Mouse (Mus musculus) thymus, adult 2 months (tissue): ENCODE results near the gene Ubr2.

Experiments
- CTCF ChIP-seq: fragments of 200-500 bp; IDR thresholded peaks from 2 replicates; pipeline ENCODE4 v1.5.1; 2012; ENCODE audit warnings: mild to moderate bottlenecking, control low read depth, low read length, moderate library complexity, borderline replicate concordance; ENCODE audit not compliant: control insufficient read depth, poor library complexity, insufficient read depth; ENCODE audit errors: extremely low read depth
- POLR2A ChIP-seq: fragments of 200-500 bp; IDR thresholded peaks from 2 replicates; pipeline ENCODE4 v1.6.1; 2012; ENCODE audit warnings: mild to moderate bottlenecking, low read length, control low read depth, moderate library complexity; ENCODE audit not compliant: control insufficient read depth, poor library complexity, insufficient read depth; ENCODE audit errors: extremely low read depth

- TF ChIP-seq POLR2A, result no peak
- TF ChIP-seq CTCF, result no peak
These were observed 48.2 kb downstream of the Ubr2 start for GRCm38 (mm10) chr17:46962153-46962552.
